Mouse (Mus musculus) erythroblast, embryonic 14.5 days (primary cell): ENCODE results near the gene Akain1.

Source experiments
- GATA1 ChIP-seq: IDR thresholded peaks from 2 replicates; pipeline ENCODE4 v1.6.1; 2012; ENCODE audit warnings: low read length, inconsistent platforms, mixed read lengths
- TAL1 ChIP-seq: IDR thresholded peaks from 3 replicates; pipeline ENCODE4 v1.6.1; 2012; ENCODE audit warnings: low read length, inconsistent platforms, mixed read lengths

GRCm38 (mm10) chr17:69474084-69474483 is 35.0 kb downstream of the Akain1 start:
- TF ChIP-seq TAL1: no peak
- TF ChIP-seq GATA1: no peak
